Mouse (Mus musculus) neural tube, embryonic 12.5 days (tissue): ENCODE results near the gene Atp10b. TPM values are rescaled to one million over a fixed set of nuclear protein-coding genes. Genes with fewer than 3 reads are reported as not detected.
"Not testable (repeated sequence)": the region's sequence is repeated elsewhere in the genome, so short reads cannot be mapped to it uniquely, and the experiment has no call there.

ENCODE experiments used
- ATAC-seq: fragments of 200-750 bp; cut with Nextera tagmentation; 2 replicates; pipeline ENCODE4 v1.8.0; 2017; ENCODE audit warnings: low read depth, mild to moderate bottlenecking, moderate TSS enrichment, moderate library complexity; ENCODE audit not compliant: low FRiP score
- H3K27ac ChIP-seq: fragments of 300-500 bp; sonication (generic); 2 replicates; pipeline ENCODE4 v1.5.1; 2016
- H3K27me3 ChIP-seq: fragments of 300-500 bp; sonication (generic); replicated peaks from 2 replicates; pipeline ENCODE4 v1.6.1; 2016; ENCODE audit warnings: mild to moderate bottlenecking
- H3K36me3 ChIP-seq: fragments of 300-500 bp; sonication (generic); 2 replicates; pipeline ENCODE4 v1.6.1; 2016; ENCODE audit warnings: mild to moderate bottlenecking
- H3K4me1 ChIP-seq: fragments of 300-500 bp; sonication (generic); 2 replicates; pipeline ENCODE4 v1.6.1; 2016
- H3K4me2 ChIP-seq: fragments of 300-500 bp; sonication (generic); replicated peaks from 2 replicates; pipeline ENCODE4 v1.6.1; 2016; ENCODE audit warnings: mild to moderate bottlenecking
- H3K4me3 ChIP-seq: fragments of 300-500 bp; sonication (generic); 2 replicates; pipeline ENCODE4 v1.5.1; 2016
- H3K9ac ChIP-seq: fragments of 300-500 bp; sonication (generic); 2 replicates; pipeline ENCODE4 v1.6.1; 2016; ENCODE audit warnings: mild to moderate bottlenecking
- H3K9me3 ChIP-seq: fragments of 300-500 bp; sonication (generic); 2 replicates; pipeline ENCODE4 v1.6.1; 2016; ENCODE audit warnings: mild to moderate bottlenecking
- WGBS: fragments of 180-500 bp; shearing (Covaris S2); methylation state at CpG from one replicate; pipeline ENCODE4 v1.1.7; 2016; 5-methylcytosine and 5-hydroxymethylcytosine counted together
- polyA plus RNA-seq: library from polyadenylated mRNA; unstranded; fragments of >200 nt; fragmentation: Nextera tagmentation; extraction: Ambion mirVana; gene quantifications from 2 replicates; pipeline ENCODE4 v1.2.1, GENCODE M21; 2016

Atp10b gene
- 0.43 and 0.67 TPM in 2 replicates for polyA plus RNA-seq

DNA sequence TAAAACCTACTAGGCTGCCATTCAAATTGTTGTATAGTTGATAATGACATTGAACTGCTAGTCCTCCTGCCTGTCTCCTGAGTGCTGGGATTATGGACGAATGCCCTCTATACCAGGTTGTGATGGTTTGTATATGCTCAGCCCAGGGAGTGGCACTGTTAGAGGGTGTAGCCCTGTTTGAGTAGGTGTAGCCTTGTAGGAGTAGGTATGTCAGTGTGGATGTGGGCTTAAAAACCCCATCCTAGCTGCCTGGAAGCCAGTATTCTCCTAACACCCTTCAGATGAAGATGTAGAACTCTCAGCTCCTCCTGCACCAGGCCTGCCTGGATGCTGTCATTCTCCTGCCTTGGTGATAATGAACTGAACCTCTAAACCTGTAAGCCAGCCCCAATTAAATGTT, at the start of gene Atp10b:
Atp10b (plus strand) TSS at position 301 of the 400 bp plus-strand sequence.
- no peaks in the 10 kb centered on the region for H3K27me3 ChIP-seq
- ATAC-seq = no peak
- H3K4me1 ChIP-seq = no peaks in the 10 kb centered on the region
- no peak within 1 kb of the TSS for H3K9ac ChIP-seq
- H3K4me2 ChIP-seq = no peak within 1 kb of the TSS
- no peaks in the 10 kb centered on the region for H3K36me3 ChIP-seq
- WGBS = 66% methylated on average over 1 of the region's 1 CpGs
- no peak within 1 kb of the TSS for H3K4me3 ChIP-seq
- H3K27ac ChIP-seq = no peak within 1 kb of the TSS
- no peaks in the 10 kb centered on the region for H3K9me3 ChIP-seq

DNA sequence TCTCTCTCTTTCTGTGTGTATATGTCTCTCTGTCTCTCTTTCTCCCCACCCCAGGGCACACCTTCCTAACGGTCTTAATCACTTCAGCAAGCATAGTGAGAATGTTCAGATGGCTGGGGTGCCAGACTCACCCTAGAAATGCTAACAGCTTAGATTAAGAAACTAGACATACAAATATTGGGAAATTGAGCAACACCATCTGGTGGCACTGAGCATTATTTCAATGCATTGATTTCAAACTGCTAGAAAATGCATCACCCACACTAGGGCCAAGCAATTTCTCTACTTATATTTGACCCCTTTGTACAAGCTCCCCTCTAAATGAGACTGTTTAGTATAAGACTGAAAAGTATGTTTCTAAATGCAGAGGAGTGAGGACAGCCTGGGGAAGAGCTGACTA, 48.3 kb upstream of the Atp10b start:
- Histone ChIP-seq H3K4me2 (no peak overlapping the region), H3K9me3 (no peaks in the 10 kb centered on the region), H3K27me3 (no peaks in the 10 kb centered on the region), H3K4me3 (no peak overlapping the region), H3K4me1 (no peaks in the 10 kb centered on the region), H3K27ac (no peak overlapping the region), H3K36me3 (no peaks in the 10 kb centered on the region), H3K9ac (no peak overlapping the region)
- WGBS = 77% methylated on average over 1 of the region's 1 CpGs
- ATAC-seq = no peak

DNA sequence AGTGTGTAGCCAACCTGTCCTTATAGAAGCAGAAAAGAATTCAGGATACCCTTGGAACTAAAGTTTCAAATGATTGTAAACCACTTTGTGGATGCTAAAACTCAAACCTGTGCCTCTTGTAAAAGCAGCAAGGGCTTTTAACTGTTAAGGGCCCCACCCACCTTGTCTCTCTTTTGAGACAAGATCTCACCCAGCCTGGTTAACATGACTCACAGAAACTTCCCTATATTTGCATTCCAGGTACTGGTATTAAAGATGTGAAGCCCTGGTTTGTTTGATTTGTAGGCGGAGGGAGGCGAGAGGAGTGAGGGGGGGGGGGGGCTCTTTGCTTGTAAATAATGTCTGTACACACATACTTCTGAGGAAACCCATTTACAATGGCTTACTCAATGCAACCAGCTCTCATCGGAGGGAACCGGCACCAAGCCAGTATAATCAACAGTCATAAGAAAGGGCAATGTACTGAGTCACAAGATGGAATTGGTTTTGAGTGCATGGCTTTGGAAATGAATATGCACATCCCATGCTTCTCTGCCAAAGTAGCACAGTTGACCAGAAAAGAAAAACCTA, 23.7 kb upstream of the Atp10b start:
- no peaks in the 10 kb centered on the region for H3K36me3 ChIP-seq
- H3K9me3 ChIP-seq = no peaks in the 10 kb centered on the region
- no peak overlapping the region for H3K4me2 ChIP-seq
- H3K4me1 ChIP-seq = no peaks in the 10 kb centered on the region
- no peak overlapping the region for H3K27ac ChIP-seq
- no peak overlapping the region for H3K9ac ChIP-seq
- 81% methylated on average over 4 of the region's 4 CpGs for WGBS
- H3K27me3 ChIP-seq = no peaks in the 10 kb centered on the region
- H3K4me3 ChIP-seq = no peak overlapping the region
- ATAC-seq = no peak

GRCm38 (mm10) chr11:43126573-43126972, 23.1 kb upstream of the Atp10b start:
- H3K4me1 ChIP-seq, H3K36me3 ChIP-seq, H3K27me3 ChIP-seq, ATAC-seq, H3K27ac ChIP-seq, H3K9me3 ChIP-seq, H3K4me3 ChIP-seq, H3K4me2 ChIP-seq, H3K9ac ChIP-seq: not testable (repeated sequence)
- WGBS = 82% methylated on average over 12 of the region's 12 CpGs

DNA sequence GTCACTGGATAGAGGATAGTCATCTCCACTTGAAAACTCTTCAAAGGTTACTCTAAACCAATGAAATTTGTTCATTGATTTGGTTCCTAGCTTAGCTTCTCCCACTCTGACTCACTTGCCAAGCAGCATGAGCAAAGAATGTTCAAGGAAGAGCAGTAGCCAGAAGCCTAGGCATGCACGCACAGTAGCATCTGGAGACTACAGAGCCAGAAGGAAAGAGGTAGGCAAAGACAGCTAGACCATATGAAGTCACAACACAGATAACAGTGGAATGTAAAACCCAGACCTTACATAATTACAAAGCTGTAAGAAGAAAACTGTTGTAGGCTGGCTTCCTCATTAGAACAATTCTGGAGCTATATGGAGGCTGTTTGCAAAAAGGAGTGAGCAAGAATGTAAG, 8.4 kb upstream of the Atp10b start:
- no peaks in the 10 kb centered on the region for H3K36me3 ChIP-seq
- H3K27ac ChIP-seq = no peak overlapping the region
- 95% methylated on average over 1 of the region's 1 CpGs for WGBS
- no peak overlapping the region for H3K9ac ChIP-seq
- no peaks in the 10 kb centered on the region for H3K27me3 ChIP-seq
- H3K4me1 ChIP-seq = no peaks in the 10 kb centered on the region
- H3K4me2 ChIP-seq = no peak overlapping the region
- no peaks in the 10 kb centered on the region for H3K9me3 ChIP-seq
- no peak for ATAC-seq
- no peak overlapping the region for H3K4me3 ChIP-seq

DNA sequence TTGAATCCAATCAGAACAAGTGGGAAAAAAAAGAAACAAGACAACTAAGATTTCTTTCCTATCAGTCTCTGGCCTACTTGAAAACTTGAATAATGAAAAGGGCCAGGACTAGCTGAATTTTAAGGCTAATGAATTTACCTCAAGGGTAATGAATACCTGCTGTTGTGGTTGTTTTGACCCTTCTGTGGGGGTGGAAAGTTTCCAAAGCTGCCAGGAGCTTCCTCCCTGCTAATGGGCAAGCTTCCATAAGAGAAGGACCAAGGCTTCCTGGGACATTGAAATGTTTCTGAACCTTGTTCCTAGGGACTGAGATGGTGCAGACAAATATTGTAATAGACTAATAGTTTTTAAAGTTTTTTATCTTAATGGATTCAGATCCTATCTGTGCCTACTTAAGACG, 6.9 kb upstream of the Atp10b start:
- Histone ChIP-seq H3K9me3 (no peaks in the 10 kb centered on the region), H3K36me3 (no peaks in the 10 kb centered on the region), H3K27ac (no peak overlapping the region), H3K4me1 (no peaks in the 10 kb centered on the region), H3K27me3 (no peaks in the 10 kb centered on the region), H3K9ac (no peak overlapping the region), H3K4me2 (no peak overlapping the region), H3K4me3 (no peak overlapping the region)
- no peak for ATAC-seq
- WGBS = 87% methylated on average over 1 of the region's 1 CpGs

DNA sequence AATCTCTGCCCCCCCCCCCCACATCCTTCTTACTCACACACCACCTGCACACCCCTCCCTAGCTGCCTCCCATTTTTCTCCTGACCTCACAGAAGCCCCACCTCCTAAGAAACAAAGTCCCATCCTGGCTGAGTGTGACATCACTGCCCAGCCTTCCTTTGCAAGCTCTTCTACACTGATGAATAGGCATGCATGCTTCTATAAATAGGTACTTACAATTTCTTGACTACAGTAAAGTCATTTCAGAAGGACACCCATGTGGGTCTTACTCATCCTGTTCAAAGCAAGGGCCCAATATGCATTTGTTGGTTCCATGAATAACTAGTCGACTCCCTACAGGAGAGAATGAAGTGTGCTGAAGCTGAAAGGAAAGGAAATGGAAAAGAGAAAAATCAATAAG, 5.5 kb upstream of the Atp10b start:
- no peak overlapping the region for H3K4me3 ChIP-seq
- no peak overlapping the region for H3K9ac ChIP-seq
- H3K36me3 ChIP-seq = no peaks in the 10 kb centered on the region
- 93% methylated on average over 1 of the region's 1 CpGs for WGBS
- ATAC-seq = no peak
- no peak overlapping the region for H3K27ac ChIP-seq
- no peaks in the 10 kb centered on the region for H3K27me3 ChIP-seq
- no peaks in the 10 kb centered on the region for H3K4me1 ChIP-seq
- H3K9me3 ChIP-seq = no peaks in the 10 kb centered on the region
- no peak overlapping the region for H3K4me2 ChIP-seq

DNA sequence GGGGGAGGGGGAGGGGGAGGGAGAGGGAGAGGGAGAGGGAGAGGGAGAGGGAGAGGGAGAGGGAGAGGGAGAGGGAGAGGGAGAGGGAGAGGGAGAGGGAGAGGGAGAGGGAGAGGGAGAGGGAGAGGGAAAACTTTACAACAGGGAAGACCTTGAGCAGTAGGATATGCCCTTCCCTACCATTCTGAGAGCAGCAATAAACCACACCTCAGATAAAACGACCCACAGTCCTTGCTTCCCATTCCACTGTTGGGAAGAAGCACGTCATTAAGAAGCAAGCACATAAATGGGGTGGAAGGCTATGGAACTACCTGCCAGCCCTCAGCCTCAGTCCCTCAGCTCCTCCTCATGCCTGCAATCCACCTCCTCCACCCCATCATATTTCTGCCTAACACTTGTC, 4.8 kb upstream of the Atp10b start:
- 44% methylated on average over 2 of the region's 2 CpGs for WGBS
- ATAC-seq, H3K36me3 ChIP-seq, H3K4me3 ChIP-seq, H3K4me2 ChIP-seq, H3K9me3 ChIP-seq, H3K4me1 ChIP-seq, H3K9ac ChIP-seq, H3K27me3 ChIP-seq, H3K27ac ChIP-seq: not testable (repeated sequence)

- no peak for ATAC-seq
- no peaks in the 10 kb centered on the region for H3K36me3 ChIP-seq
- H3K27ac ChIP-seq = no peak overlapping the region
- H3K9me3 ChIP-seq = no peaks in the 10 kb centered on the region
- no peaks in the 10 kb centered on the region for H3K27me3 ChIP-seq
- H3K4me3 ChIP-seq = no peak overlapping the region
- no peak overlapping the region for H3K9ac ChIP-seq
- no peak overlapping the region for H3K4me2 ChIP-seq
- WGBS = 63% methylated on average over 2 of the region's 2 CpGs
- no peaks in the 10 kb centered on the region for H3K4me1 ChIP-seq
Observed at GRCm38 (mm10) chr11:43147380-43147779, 2.3 kb upstream of the Atp10b start.

GRCm38 (mm10) chr11:43148341-43148740, 1.3 kb upstream of the Atp10b start:
- WGBS = 91% methylated on average over 1 of the region's 1 CpGs
- Histone ChIP-seq H3K36me3 (no peaks in the 10 kb centered on the region), H3K4me3 (no peak overlapping the region), H3K9me3 (no peaks in the 10 kb centered on the region), H3K27me3 (no peaks in the 10 kb centered on the region), H3K9ac (no peak overlapping the region), H3K4me2 (no peak overlapping the region), H3K27ac (no peak overlapping the region), H3K4me1 (no peaks in the 10 kb centered on the region)
- ATAC-seq = no peak

DNA sequence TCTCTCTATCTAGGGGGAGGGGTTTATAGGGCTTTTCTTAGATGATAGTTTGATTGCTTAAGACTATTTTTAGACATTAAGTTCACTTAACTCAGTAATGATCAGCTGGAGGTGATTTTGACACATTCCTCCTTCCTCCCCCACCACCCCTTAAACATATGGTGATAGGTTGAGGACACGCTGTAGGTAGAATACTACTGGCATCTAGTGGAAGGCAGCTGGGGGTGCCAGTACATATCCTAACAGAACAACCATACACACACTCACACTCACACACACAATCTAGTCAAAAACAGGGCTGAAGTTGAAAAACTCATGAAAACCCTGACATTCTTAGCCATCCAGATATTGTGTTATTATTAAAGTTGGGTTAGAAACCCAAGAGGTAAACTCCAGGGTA, 5.3 kb downstream of the Atp10b start:
- Histone ChIP-seq H3K4me1 (no peaks in the 10 kb centered on the region), H3K27me3 (no peaks in the 10 kb centered on the region), H3K36me3 (no peaks in the 10 kb centered on the region), H3K9me3 (no peaks in the 10 kb centered on the region), H3K4me3 (no peak overlapping the region), H3K9ac (no peak overlapping the region), H3K4me2 (no peak overlapping the region), H3K27ac (no peak overlapping the region)
- WGBS = 95% methylated on average over 1 of the region's 1 CpGs
- no peak for ATAC-seq

DNA sequence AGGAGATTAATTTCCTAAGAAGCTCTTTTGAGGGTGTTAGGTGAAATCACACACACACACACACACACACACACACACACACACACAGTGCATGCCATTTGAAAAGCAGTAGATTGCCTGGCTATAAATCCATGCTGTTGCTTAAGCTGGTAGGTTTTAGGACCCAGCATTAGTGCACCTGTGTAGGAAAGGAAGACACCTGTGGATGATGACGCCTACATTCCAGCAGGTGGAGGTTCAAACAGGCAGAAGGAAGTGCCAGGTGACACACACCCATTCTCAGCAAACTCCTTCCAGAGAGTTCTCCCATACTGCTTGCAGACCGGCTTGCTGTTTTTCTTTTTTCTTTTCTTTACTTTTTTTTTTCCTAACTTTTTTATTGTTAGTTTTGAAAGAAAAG, 5.7 kb downstream of the Atp10b start:
- WGBS = 80% methylated on average over 2 of the region's 2 CpGs
- Histone ChIP-seq H3K36me3 (no peaks in the 10 kb centered on the region), H3K9ac (no peak overlapping the region), H3K9me3 (no peaks in the 10 kb centered on the region), H3K4me3 (no peak overlapping the region), H3K4me2 (no peak overlapping the region), H3K27ac (no peak overlapping the region), H3K27me3 (no peaks in the 10 kb centered on the region), H3K4me1 (no peaks in the 10 kb centered on the region)
- no peak for ATAC-seq

DNA sequence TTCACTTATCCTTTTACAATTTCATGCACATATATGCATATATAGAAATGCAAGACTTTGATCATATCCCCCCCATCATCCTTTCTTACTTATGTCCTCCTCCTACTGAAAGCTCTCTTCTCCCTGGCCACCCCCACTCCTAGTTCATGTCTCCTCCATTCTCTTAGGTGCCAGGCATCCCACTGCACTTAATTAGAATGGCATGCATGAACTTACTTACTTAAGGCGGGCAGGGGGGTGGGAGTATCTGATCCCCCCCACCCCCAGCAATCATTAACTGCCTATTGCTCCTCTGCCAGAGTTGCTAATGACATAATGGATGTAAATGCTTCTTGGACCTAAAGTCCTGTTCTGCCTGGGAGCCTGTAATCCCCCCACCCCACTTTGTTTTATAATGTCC, 9.1 kb downstream of the Atp10b start:
- H3K36me3 ChIP-seq = no peaks in the 10 kb centered on the region
- H3K4me2 ChIP-seq = no peak overlapping the region
- no peaks in the 10 kb centered on the region for H3K4me1 ChIP-seq
- H3K27ac ChIP-seq = no peak overlapping the region
- no peak overlapping the region for H3K9ac ChIP-seq
- 48% methylated on average over 1 of the region's 1 CpGs for WGBS
- H3K27me3 ChIP-seq = no peaks in the 10 kb centered on the region
- no peaks in the 10 kb centered on the region for H3K9me3 ChIP-seq
- ATAC-seq = no peak
- H3K4me3 ChIP-seq = no peak overlapping the region
